Mouse (Mus musculus) cerebellum, adult 2 months (tissue): ENCODE data around the gene Efcab14. TPM values are rescaled to one million over a fixed set of nuclear protein-coding genes. Genes with fewer than 3 reads are reported as not detected.

Experiments used
- DNase-seq, 2 experiments: peaks; one replicate each; pipeline ENCODE4 v3.0.0; 2021
- H3K27ac ChIP-seq: fragments of 200-500 bp; 2 replicates; pipeline ENCODE4 v1.5.1; 2012; ENCODE audit warnings: low read length, control low read depth, inconsistent platforms; ENCODE audit not compliant: insufficient read depth
- H3K27me3 ChIP-seq: fragments of 200-500 bp; 2 replicates; pipeline ENCODE4 v1.6.1; 2012; ENCODE audit warnings: inconsistent platforms, mild to moderate bottlenecking, low read length, moderate library complexity; ENCODE audit not compliant: control insufficient read depth, insufficient read depth
- H3K4me1 ChIP-seq: fragments of 200-500 bp; 2 replicates; pipeline ENCODE4 v1.6.1; 2011; ENCODE audit warnings: low read length; ENCODE audit not compliant: control insufficient read depth, insufficient read depth
- H3K4me3 ChIP-seq: fragments of 200-500 bp; replicated peaks from 2 replicates; pipeline ENCODE3; 2011; ENCODE audit warnings: mild to moderate bottlenecking, low read depth, low read length, control low read depth; ENCODE audit not compliant: insufficient read depth
- CTCF ChIP-seq: fragments of 200-500 bp; IDR thresholded peaks from 2 replicates; pipeline ENCODE4 v1.5.1; 2011; ENCODE audit warnings: low read depth, mild to moderate bottlenecking, control low read depth, low read length, moderate library complexity, borderline replicate concordance; ENCODE audit not compliant: insufficient read depth
- POLR2A ChIP-seq: fragments of 200-500 bp; IDR thresholded peaks from 2 replicates; pipeline ENCODE4 v1.6.1; 2011; ENCODE audit warnings: low read length, control low read depth, borderline replicate concordance; ENCODE audit not compliant: insufficient read depth
- WGBS: fragments of 180-500 bp; shearing (Covaris S2); methylation state at CpG from one replicate; pipeline ENCODE4 v1.1.7; 2018; 5-methylcytosine and 5-hydroxymethylcytosine counted together
- polyA plus RNA-seq: library from polyadenylated mRNA; depleted of rRNA; stranded (reverse); fragments of >200 nt; gene quantifications from 2 replicates; pipeline ENCODE4 v1.2.3, GENCODE M21; 2012

Efcab14 gene
- polyA plus RNA-seq, 1 experiment = 52.5 TPM

- Histone ChIP-seq H3K4me1 (peaks cover 3% of the 10 kb centered on the region; the same call in 1 of the 2 replicates), H3K27ac (no peak overlapping the region), H3K4me3 (no peak overlapping the region), H3K27me3 (no peaks in the 10 kb centered on the region)
- whole genome bisulfite sequencing = 86% methylated on average over 5 of the region's 5 CpGs
- no peak for TF ChIP-seq POLR2A
- TF ChIP-seq CTCF = no peak
- no peak for DNase-seq
Observed at GRCm38 (mm10) chr4:115782026-115782805, 44.7 kb downstream of the Efcab14 start.

GRCm38 (mm10) chr4:115784769-115785510 is 47.4 kb downstream of the Efcab14 start, which contains the start of gene Atpaf1:
Atpaf1 (plus strand) TSS chr4:115784812.
- WGBS = under 1% methylated on average over 68 of the region's 69 CpGs

GRCm38 (mm10) chr4:115785511-115786034 is 48.0 kb downstream of the Efcab14 start:
- WGBS = 48% methylated on average over 7 of the region's 7 CpGs
- TF ChIP-seq POLR2A (no peak), CTCF (no peak)
- no peak overlapping the region for H3K27ac ChIP-seq

More at GRCm38 (mm10) chr4:115784769-115785510, 47.4 kb downstream of the Efcab14 start, which contains the start of gene Atpaf1:
- Histone ChIP-seq H3K4me3 (peak within 1 kb of the TSS; percentile 49), H3K27ac (peak within 1 kb of the TSS; percentile 29), H3K27me3 (no peaks in the 10 kb centered on the region), H3K4me1 (peaks cover 3% of the 10 kb centered on the region; the same call in 1 of the 2 replicates)
- TF ChIP-seq POLR2A (peak; percentile 79), CTCF (no peak)
- peak; percentile 81 to 88 for DNase-seq

GRCm38 (mm10) chr4:115790864-115791263 is 53.3 kb downstream of the Efcab14 start:
- Histone ChIP-seq H3K27me3 (no peaks in the 10 kb centered on the region), H3K27ac (no peak overlapping the region), H3K4me3 (no peak overlapping the region), H3K4me1 (no peaks in the 10 kb centered on the region)
- WGBS = 74% methylated on average over 3 of the region's 3 CpGs
- DNase-seq = no peak
- TF ChIP-seq CTCF (no peak), POLR2A (no peak)

More at GRCm38 (mm10) chr4:115785511-115786034, 48.0 kb downstream of the Efcab14 start:
- H3K27me3 ChIP-seq = no peaks in the 10 kb centered on the region
- no peak for DNase-seq
- H3K4me3 ChIP-seq = peak overlapping the region; percentile 49
- H3K4me1 ChIP-seq = peaks cover 3% of the 10 kb centered on the region; the same call in 1 of the 2 replicates

- DNase-seq = no peak
- WGBS = 96% methylated on average over 3 of the region's 3 CpGs
- Histone ChIP-seq H3K4me3 (no peak overlapping the region), H3K4me1 (no peaks in the 10 kb centered on the region), H3K27me3 (no peaks in the 10 kb centered on the region), H3K27ac (no peak overlapping the region)
- no peak for TF ChIP-seq CTCF
- no peak for TF ChIP-seq POLR2A
Observed at GRCm38 (mm10) chr4:115795360-115795759, 57.8 kb downstream of the Efcab14 start.

GRCm38 (mm10) chr4:115799981-115800380 is 62.4 kb downstream of the Efcab14 start:
- 28% methylated on average over 3 of the region's 3 CpGs for WGBS
- no peak for DNase-seq
- Histone ChIP-seq H3K27ac (no peak overlapping the region), H3K4me3 (no peak overlapping the region), H3K27me3 (no peaks in the 10 kb centered on the region), H3K4me1 (no peaks in the 10 kb centered on the region)
- TF ChIP-seq POLR2A = no peak
- no peak for TF ChIP-seq CTCF

GRCm38 (mm10) chr4:115812326-115812725 is 74.8 kb downstream of the Efcab14 start:
- WGBS = 87% methylated on average over 4 of the region's 4 CpGs
- no peak overlapping the region for H3K4me3 ChIP-seq

More at GRCm38 (mm10) chr4:115812326-115812725, 74.8 kb downstream of the Efcab14 start:
- no peaks in the 10 kb centered on the region for H3K27me3 ChIP-seq
- H3K27ac ChIP-seq = no peak overlapping the region
- H3K4me1 ChIP-seq = no peaks in the 10 kb centered on the region
- no peak for DNase-seq
- no peak for TF ChIP-seq CTCF
- TF ChIP-seq POLR2A = no peak
